Mouse (Mus musculus): ENCODE results near the gene Anks1b. TPM values are rescaled to one million over a fixed set of nuclear protein-coding genes. Genes with fewer than 3 reads are reported as not detected.
A peak's percentile ranks its signal among the peaks of the same experiment; 100 is the strongest.

The Anks1b gene
- total and polyA plus RNA-seq, 3 experiments, result not detected

GRCm38 (mm10) chr10:90970560-90970959, 1097.3 kb downstream of the Anks1b start:
- no peaks in the 10 kb centered on the region for H3K79me2 ChIP-seq (ENCODE audit: control insufficient read depth, insufficient read depth, low read length, poor library complexity)
- H3K4me1 ChIP-seq (ENCODE audit: control insufficient read depth in 1 of 2, insufficient read depth in 2 of 2, low read length in 2 of 2), result no peaks in the 10 kb centered on the region
- H3K9me3 ChIP-seq (replicated peaks; ENCODE audit: insufficient read depth, low read length), result no peaks in the 10 kb centered on the region
- TF ChIP-seq ZNF384 (IDR thresholded peaks at IDR 0.05; ENCODE audit: low read depth, low read length) (no peak), POLR2AphosphoS2 (IDR thresholded peaks at IDR 0.05; ENCODE audit: low read length) (no peak), MAX (IDR thresholded peaks at IDR 0.05; ENCODE audit: low read length) (no peak), NRF1 (IDR thresholded peaks at IDR 0.05; ENCODE audit: insufficient read depth, low read depth, low read length, poor library complexity, severe bottlenecking) (no peak), GATA1 (IDR thresholded peaks at IDR 0.05; ENCODE audit: low read depth, low read length) (no peak), MAFK (IDR thresholded peaks at IDR 0.05; ENCODE audit: borderline replicate concordance, low read depth, low read length) (peak; percentile 79), UBTF (IDR thresholded peaks at IDR 0.05; ENCODE audit: borderline replicate concordance, insufficient read depth, low read depth, low read length) (no peak)
- DNase-seq (ENCODE audit: low read depth, low spot score), result no peak
- no peak overlapping the region for H3K9ac ChIP-seq (ENCODE audit: control insufficient read depth, low read depth, low read length, poor library complexity, severe bottlenecking)
- H3K4me3 ChIP-seq (ENCODE audit: control insufficient read depth in 1 of 2, insufficient read depth in 1 of 2, low read depth in 2 of 2, low read length in 2 of 2), result no peak overlapping the region
- H3K36me3 ChIP-seq (ENCODE audit: control insufficient read depth in 1 of 2, insufficient read depth in 2 of 2, low read length in 2 of 2), result no peaks in the 10 kb centered on the region
- H3K27me3 ChIP-seq (ENCODE audit: control insufficient read depth in 1 of 2, insufficient read depth in 2 of 2, low read length in 2 of 2), result no peaks in the 10 kb centered on the region
- no peak overlapping the region for H3K27ac ChIP-seq (ENCODE audit: control insufficient read depth, low read depth, low read length)

- TF ChIP-seq USF2 (IDR thresholded peaks at IDR 0.05; ENCODE audit: borderline replicate concordance in 1 of 2, insufficient read depth in 1 of 2, low read depth in 1 of 2, low read length in 2 of 2) (no peak), POLR2AphosphoS2 (IDR thresholded peaks at IDR 0.05; ENCODE audit: low read length) (no peak), POLR2A (IDR thresholded peaks at IDR 0.05; ENCODE audit: control insufficient read depth in 1 of 2, insufficient read depth in 1 of 2, low read depth in 1 of 2, low read length in 2 of 2, poor library complexity in 1 of 2) (no peak), SIN3A (IDR thresholded peaks at IDR 0.05; ENCODE audit: low read length) (no peak), MYC (IDR thresholded peaks at IDR 0.05; ENCODE audit: low read depth, low read length) (no peak), TCF12 (IDR thresholded peaks at IDR 0.05; ENCODE audit: low read depth, low read length) (no peak), NRF1 (IDR thresholded peaks at IDR 0.05; ENCODE audit: insufficient read depth, low read depth, low read length, poor library complexity, severe bottlenecking) (no peak), TAL1 (IDR thresholded peaks at IDR 0.05; ENCODE audit: low read length) (no peak), ELF1 (IDR thresholded peaks at IDR 0.05; ENCODE audit: low read depth, low read length) (no peak)
- Histone ChIP-seq H3K27ac (ENCODE audit: control insufficient read depth, low read depth, low read length) (no peak overlapping the region), H3K4me3 (ENCODE audit: control insufficient read depth in 1 of 2, insufficient read depth in 1 of 2, low read depth in 2 of 2, low read length in 2 of 2) (no peak overlapping the region), H3K4me1 (ENCODE audit: control insufficient read depth in 1 of 2, insufficient read depth in 2 of 2, low read length in 2 of 2) (no peaks in the 10 kb centered on the region), H3K36me3 (ENCODE audit: control insufficient read depth in 1 of 2, insufficient read depth in 2 of 2, low read length in 2 of 2) (no peaks in the 10 kb centered on the region), H3K9me3 (replicated peaks; ENCODE audit: insufficient read depth, low read length) (no peaks in the 10 kb centered on the region), H3K79me2 (ENCODE audit: control insufficient read depth, insufficient read depth, low read length, poor library complexity) (no peaks in the 10 kb centered on the region), H3K27me3 (ENCODE audit: control insufficient read depth in 1 of 2, insufficient read depth in 2 of 2, low read length in 2 of 2) (no peaks in the 10 kb centered on the region), H3K9ac (ENCODE audit: control insufficient read depth, low read depth, low read length, poor library complexity, severe bottlenecking) (no peak overlapping the region)
- DNase-seq (ENCODE audit: low read depth, low spot score), result no peak
These were observed 1100.8 kb downstream of the Anks1b start for GRCm38 (mm10) chr10:90974084-90974483.

GRCm38 (mm10) chr10:90974491-90974890, 1101.2 kb downstream of the Anks1b start:
- Histone ChIP-seq H3K27ac (ENCODE audit: control insufficient read depth, low read depth, low read length) (no peak overlapping the region), H3K79me2 (ENCODE audit: control insufficient read depth, insufficient read depth, low read length, poor library complexity) (no peaks in the 10 kb centered on the region), H3K4me1 (ENCODE audit: control insufficient read depth in 1 of 2, insufficient read depth in 2 of 2, low read length in 2 of 2) (no peaks in the 10 kb centered on the region), H3K9me3 (replicated peaks; ENCODE audit: insufficient read depth, low read length) (no peaks in the 10 kb centered on the region), H3K36me3 (ENCODE audit: control insufficient read depth in 1 of 2, insufficient read depth in 2 of 2, low read length in 2 of 2) (no peaks in the 10 kb centered on the region), H3K9ac (ENCODE audit: control insufficient read depth, low read depth, low read length, poor library complexity, severe bottlenecking) (no peak overlapping the region), H3K4me3 (ENCODE audit: control insufficient read depth in 1 of 2, insufficient read depth in 1 of 2, low read depth in 2 of 2, low read length in 2 of 2) (no peak overlapping the region), H3K27me3 (ENCODE audit: control insufficient read depth in 1 of 2, insufficient read depth in 2 of 2, low read length in 2 of 2) (no peaks in the 10 kb centered on the region)
- no peak for DNase-seq (ENCODE audit: low read depth, low spot score)
- TF ChIP-seq E2F4 (IDR thresholded peaks at IDR 0.05; ENCODE audit: borderline replicate concordance, low read depth, low read length), result no peak
- no peak for TF ChIP-seq TBP (IDR thresholded peaks at IDR 0.05; ENCODE audit: low read depth, low read length)
- TF ChIP-seq HCFC1 (IDR thresholded peaks at IDR 0.05; ENCODE audit: low read depth, low read length), result no peak
- no peak for TF ChIP-seq ZNF384 (IDR thresholded peaks at IDR 0.05; ENCODE audit: low read depth, low read length)
- TF ChIP-seq USF1 (IDR thresholded peaks at IDR 0.05; ENCODE audit: low read depth, low read length), result no peak
